Mouse (Mus musculus) hindbrain, embryonic 13.5 days (tissue): ENCODE results near the gene Tesk2. TPM values are rescaled to one million over a fixed set of nuclear protein-coding genes. Genes with fewer than 3 reads are reported as not detected.

Experiments used
- ATAC-seq: fragments of 200-750 bp; cut with Nextera tagmentation; 2 replicates; pipeline ENCODE4 v1.8.0; 2017; ENCODE audit warnings: moderate TSS enrichment; ENCODE audit not compliant: low FRiP score
- H3K27ac ChIP-seq: fragments of 300-500 bp; sonication (generic); 2 replicates; pipeline ENCODE4 v1.5.1; 2015; ENCODE audit warnings: inconsistent platforms, mild to moderate bottlenecking, moderate library complexity
- H3K27me3 ChIP-seq: fragments of 300-500 bp; sonication (generic); 2 replicates; pipeline ENCODE4 v1.6.1; 2015; ENCODE audit warnings: mild to moderate bottlenecking, inconsistent platforms
- H3K36me3 ChIP-seq: fragments of 300-500 bp; sonication (generic); 2 replicates; pipeline ENCODE4 v1.6.1; 2015; ENCODE audit warnings: mild to moderate bottlenecking, inconsistent platforms
- H3K4me1 ChIP-seq: fragments of 300-500 bp; sonication (generic); replicated peaks from 2 replicates; pipeline ENCODE4 v1.6.1; 2015; ENCODE audit warnings: inconsistent platforms
- H3K4me2 ChIP-seq: fragments of 300-500 bp; sonication (generic); 2 replicates; pipeline ENCODE4 v1.6.1; 2015; ENCODE audit warnings: inconsistent platforms, mild to moderate bottlenecking, moderate library complexity
- H3K4me3 ChIP-seq: fragments of 300-500 bp; sonication (generic); 2 replicates; pipeline ENCODE4 v1.5.1; 2015; ENCODE audit warnings: mild to moderate bottlenecking, inconsistent platforms
- H3K9ac ChIP-seq: fragments of 300-500 bp; sonication (generic); 2 replicates; pipeline ENCODE4 v1.6.1; 2015; ENCODE audit warnings: mild to moderate bottlenecking, inconsistent platforms
- H3K9me3 ChIP-seq: fragments of 300-500 bp; sonication (generic); 2 replicates; pipeline ENCODE4 v1.6.1; 2016; ENCODE audit warnings: inconsistent platforms
- WGBS: fragments of 180-500 bp; shearing (Covaris S2); methylation state at CpG from one replicate; pipeline ENCODE4 v1.1.7; 2015; 5-methylcytosine and 5-hydroxymethylcytosine counted together
- polyA plus RNA-seq: library from polyadenylated mRNA; unstranded; fragments of >200 nt; fragmentation: Nextera tagmentation; extraction: Ambion mirVana; gene quantifications from 2 replicates; pipeline ENCODE4 v1.2.1, GENCODE M21; 2015

Gene Tesk2
- polyA plus RNA-seq, 1 experiment from 2014 or later, result 3.2 TPM

DNA sequence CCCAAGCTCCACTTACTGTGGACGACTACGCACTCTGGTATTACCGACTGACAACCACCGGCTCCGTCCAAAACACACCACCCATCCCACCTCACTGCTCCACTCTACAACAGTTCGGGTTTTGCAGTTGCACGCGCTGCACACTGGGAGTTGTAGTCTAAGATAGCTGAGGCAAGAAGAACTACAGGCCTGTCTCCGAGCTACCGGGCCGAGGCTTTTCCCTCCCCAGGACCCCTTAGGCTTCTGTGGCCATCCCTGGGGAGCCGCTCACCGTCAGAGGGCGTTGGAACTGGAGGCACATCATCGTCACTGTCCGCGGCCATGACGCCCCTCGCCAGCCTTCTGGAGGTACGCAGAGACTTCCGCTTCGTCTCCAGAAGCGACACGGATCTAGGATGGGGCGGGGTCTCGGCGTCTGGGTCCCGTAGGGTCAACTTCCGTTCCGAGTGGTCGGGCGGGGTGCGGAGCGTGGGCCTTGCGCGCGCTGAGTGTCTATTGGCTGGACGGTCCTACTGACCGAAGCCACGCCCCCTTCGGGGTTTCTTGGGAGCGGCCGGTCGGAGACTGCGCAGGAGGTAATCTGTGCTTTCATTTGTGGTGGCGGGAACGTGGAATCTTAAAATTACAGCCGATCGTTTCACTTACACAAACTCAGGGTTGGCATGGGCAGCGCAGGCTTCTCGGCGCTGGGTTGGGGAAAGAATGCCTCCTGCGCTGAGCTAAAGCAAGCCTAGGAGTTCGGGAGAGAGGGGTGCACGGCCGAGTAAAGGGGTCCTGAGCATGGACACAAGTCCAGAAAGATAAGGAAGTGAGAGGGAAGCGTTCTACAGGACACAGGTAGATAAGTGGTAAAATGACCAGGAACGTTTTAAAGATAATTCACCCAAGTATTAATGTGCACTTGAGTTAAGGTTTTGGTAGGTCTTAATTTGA lies 86.7 kb downstream of the Tesk2 start, which contains the start of the genes Toe1 and Mutyh:
Gene Toe1 (minus strand): TSS at position 444 of the 933 bp plus-strand sequence.
Gene Mutyh (plus strand): TSS at position 527 of the 933 bp plus-strand sequence.
- WGBS, result under 1% methylated on average over 58 of the region's 58 CpGs

DNA sequence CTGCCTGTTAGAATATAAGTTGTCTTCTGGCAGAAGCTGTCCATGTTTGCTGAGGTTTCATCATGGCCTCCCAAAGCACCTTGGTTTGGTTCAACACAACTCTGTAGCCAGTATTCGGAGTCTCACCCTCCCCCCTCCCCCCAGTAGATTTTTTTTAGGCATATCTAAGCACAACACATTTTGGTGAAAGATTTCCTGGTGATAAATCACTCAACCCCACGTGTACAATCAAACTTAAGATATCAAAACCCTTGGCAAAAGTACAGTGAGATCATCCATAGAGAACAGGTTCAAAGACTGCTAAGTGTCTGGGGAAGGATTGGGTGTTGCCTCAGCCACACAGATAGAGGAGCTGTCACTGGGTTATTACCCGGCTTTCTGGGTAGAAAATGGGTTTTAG lies 90.3 kb downstream of the Tesk2 start:
- ATAC-seq, result no peak
- H3K27ac ChIP-seq, result no peak overlapping the region
- peaks cover 15% of the 10 kb centered on the region for H3K4me1 ChIP-seq
- H3K4me2 ChIP-seq, result no peak overlapping the region
- H3K27me3 ChIP-seq, result no peaks in the 10 kb centered on the region
- no peak overlapping the region for H3K9ac ChIP-seq
- no peak overlapping the region for H3K4me3 ChIP-seq
- peaks cover 8% of the 10 kb centered on the region for H3K36me3 ChIP-seq
- 90% methylated on average over 3 of the region's 3 CpGs for WGBS
- H3K9me3 ChIP-seq, result no peaks in the 10 kb centered on the region

More for the DNA sequence above, 86.7 kb downstream of the Tesk2 start, which contains the start of the genes Toe1 and Mutyh:
- Histone ChIP-seq H3K36me3 (peaks cover 31% of the 10 kb centered on the region), H3K27me3 (no peaks in the 10 kb centered on the region), H3K9ac (peak within 1 kb of the TSS; percentile 77), H3K4me3 (peak within 1 kb of the TSS; percentile 74), H3K27ac (peak within 1 kb of the TSS; percentile 95), H3K9me3 (no peaks in the 10 kb centered on the region), H3K4me1 (peaks cover 17% of the 10 kb centered on the region), H3K4me2 (peak within 1 kb of the TSS; percentile 69)
- ATAC-seq, result peak; percentile 98

DNA sequence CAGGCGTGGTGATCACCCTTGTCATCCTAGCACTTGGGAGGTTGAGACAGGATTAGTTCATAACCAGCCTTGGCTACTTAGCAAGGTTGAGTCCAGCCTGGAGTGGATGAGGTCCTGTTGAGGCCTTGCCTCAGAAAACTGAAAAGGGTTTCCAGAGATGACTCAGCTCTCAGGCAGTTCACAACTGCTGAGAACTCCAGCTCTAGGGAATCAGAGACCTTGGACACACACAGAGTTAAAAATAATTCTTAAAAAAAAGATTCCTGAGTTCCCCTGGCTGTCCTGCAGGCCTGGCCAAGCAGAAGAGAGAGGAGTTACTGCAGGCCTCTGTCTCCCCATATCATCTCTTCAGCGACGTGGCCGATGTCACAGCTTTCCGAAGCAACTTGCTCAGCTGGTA lies 94.5 kb downstream of the Tesk2 start:
- H3K4me2 ChIP-seq, result no peak overlapping the region
- H3K4me3 ChIP-seq, result no peak overlapping the region
- no peak overlapping the region for H3K9ac ChIP-seq
- 91% methylated on average over 5 of the region's 5 CpGs for WGBS
- no peak overlapping the region for H3K27ac ChIP-seq
- peaks cover 15% of the 10 kb centered on the region for H3K27me3 ChIP-seq
- H3K4me1 ChIP-seq, result no peaks in the 10 kb centered on the region
- no peak for ATAC-seq
- H3K9me3 ChIP-seq, result no peaks in the 10 kb centered on the region
- H3K36me3 ChIP-seq, result peaks cover 28% of the 10 kb centered on the region

DNA sequence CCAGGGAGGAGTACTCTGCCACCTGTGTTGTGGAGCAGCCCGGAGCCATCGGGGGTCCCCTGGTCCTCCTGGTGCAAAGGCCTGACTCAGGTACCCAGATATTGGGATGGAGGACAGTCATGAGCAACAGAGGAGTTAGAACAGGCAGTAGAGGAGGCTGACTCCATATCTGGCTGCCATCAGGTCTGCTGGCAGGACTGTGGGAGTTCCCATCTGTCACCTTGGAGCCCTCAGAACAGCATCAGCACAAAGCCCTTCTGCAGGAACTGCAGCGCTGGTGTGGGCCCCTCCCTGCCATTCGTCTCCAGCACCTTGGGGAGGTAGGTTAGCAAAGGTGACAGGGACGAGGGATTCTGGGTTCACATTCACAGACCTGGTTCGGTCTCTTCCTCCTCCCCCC lies 96.7 kb downstream of the Tesk2 start:
- H3K4me1 ChIP-seq, result peaks cover 12% of the 10 kb centered on the region
- peaks cover 28% of the 10 kb centered on the region for H3K36me3 ChIP-seq
- no peaks in the 10 kb centered on the region for H3K9me3 ChIP-seq
- H3K27ac ChIP-seq, result no peak overlapping the region
- H3K27me3 ChIP-seq, result peaks cover 34% of the 10 kb centered on the region
- no peak overlapping the region for H3K4me3 ChIP-seq
- peak overlapping the region; percentile 19; the same call in 1 of the 2 replicates for H3K9ac ChIP-seq
- no peak for ATAC-seq
- WGBS, result 93% methylated on average over 6 of the region's 6 CpGs
- H3K4me2 ChIP-seq, result no peak overlapping the region

DNA sequence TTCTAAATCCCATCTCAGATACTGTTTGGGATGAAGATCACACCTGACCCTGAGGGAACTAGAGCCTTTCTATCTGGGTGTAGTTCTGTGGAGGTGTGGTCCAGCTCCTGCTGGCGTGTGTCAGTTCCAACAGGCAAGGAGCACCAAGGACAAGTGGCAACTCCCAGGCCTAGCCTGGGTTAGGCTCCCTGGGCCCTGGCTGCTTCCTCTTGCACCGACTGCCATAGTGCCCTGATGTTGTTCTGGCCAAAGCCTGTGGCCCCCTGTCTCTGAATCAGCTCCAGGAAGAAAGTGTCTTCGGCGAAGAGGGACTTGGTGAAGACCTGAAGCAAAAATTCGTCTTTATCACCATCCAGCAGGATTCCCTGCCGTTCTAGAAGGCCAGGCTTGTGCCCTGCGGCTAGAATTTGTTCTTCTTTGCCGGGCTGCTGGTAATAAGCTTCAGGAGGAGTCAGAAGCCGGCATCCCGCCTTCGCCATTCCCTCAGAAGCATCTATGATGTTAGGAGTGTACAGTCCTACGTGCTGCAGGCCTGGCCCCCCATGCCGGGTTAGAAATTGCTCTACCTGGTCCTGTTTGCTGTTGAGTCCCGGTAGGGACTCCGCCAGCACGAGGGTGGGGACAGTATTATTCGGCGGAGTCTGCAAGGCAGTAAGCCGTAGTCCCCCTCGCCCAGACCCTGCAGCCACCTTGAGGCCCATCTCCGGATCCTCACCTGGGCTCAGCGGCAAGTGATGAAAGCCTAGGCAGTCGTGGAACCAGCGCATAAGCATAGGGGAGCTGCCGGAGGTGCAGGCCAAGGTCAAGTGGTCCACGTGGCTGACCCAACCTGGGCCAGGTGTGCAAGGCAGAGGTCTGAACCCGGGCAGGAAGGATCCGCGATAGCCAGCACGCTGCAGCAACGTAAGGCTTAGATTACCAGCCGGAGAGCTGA lies 99.5 kb downstream of the Tesk2 start:
- Histone ChIP-seq H3K27ac (no peak overlapping the region), H3K27me3 (peaks cover 34% of the 10 kb centered on the region), H3K4me3 (peak overlapping the region; percentile 46), H3K9ac (peak overlapping the region; percentile 71), H3K36me3 (peaks cover 26% of the 10 kb centered on the region), H3K9me3 (no peaks in the 10 kb centered on the region), H3K4me1 (peaks cover 22% of the 10 kb centered on the region), H3K4me2 (peak overlapping the region; percentile 85)
- 21% methylated on average over 32 of the region's 32 CpGs for WGBS
- ATAC-seq, result no peak

DNA sequence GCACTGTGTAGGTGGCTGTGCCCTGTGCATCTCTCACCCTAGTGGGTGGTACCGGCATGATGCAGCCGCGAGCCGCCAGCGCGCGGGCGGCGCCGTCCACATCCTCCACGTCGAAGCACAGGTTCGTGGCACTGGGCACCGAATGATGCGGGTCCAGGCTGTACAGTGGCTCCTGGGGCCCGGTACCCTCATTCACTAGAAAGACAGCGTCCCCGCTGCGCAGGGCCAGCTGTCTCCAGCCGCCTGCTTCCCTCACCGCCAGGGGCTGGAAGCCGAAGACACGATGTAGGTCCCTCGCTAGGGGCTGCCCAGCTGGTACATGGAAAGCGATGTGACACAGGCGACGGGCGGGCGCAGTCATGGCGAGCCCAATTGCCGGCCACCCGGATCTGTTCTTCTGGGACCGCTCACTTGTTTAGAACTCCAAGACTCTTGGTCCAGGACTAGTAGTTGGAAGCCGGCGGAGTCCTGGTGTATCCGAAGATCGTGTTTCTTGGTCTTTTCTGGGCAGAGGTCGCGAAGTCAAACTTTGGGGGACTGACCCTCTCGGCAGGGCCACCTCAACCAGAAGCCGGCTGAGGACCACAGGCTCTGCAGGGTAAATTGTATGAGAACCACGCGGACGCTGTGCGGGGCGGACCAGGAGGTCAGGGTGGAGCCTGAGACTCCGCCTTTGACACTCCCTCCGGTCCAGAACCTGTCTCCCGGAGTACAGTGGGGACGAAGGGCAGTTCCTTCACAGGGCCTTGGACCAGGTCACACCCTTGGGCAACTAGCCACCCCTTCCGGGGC lies 100.3 kb downstream of the Tesk2 start:
- 0% methylated on average over 51 of the region's 51 CpGs for WGBS
- Histone ChIP-seq H3K9me3 (no peaks in the 10 kb centered on the region), H3K4me3 (peak overlapping the region; percentile 46), H3K9ac (peak overlapping the region; percentile 71), H3K36me3 (peaks cover 20% of the 10 kb centered on the region; the same call in 1 of the 2 replicates), H3K4me1 (peaks cover 27% of the 10 kb centered on the region), H3K4me2 (peak overlapping the region; percentile 85), H3K27me3 (peaks cover 34% of the 10 kb centered on the region), H3K27ac (no peak overlapping the region)
- ATAC-seq, result peak; percentile 75

DNA sequence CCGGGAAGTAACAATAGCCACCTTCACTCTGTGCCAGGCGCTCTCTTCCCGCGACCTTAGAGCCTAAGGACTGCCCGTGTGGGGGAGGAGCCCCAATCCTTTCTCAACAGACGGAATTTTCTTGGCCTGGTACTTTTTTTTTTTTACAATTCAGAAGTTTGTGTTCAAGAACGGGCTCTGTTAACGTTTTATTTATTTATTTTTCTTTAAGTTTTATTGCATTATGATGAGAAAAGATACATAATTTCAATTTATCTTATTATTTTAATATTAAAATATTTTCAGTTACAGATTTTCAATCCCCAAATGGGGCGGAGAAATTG lies 100.9 kb downstream of the Tesk2 start, which contains the start of gene Hpdl:
Gene Hpdl (minus strand): TSS at position 14 of the 323 bp plus-strand sequence.
- Histone ChIP-seq H3K27ac (no peak within 1 kb of the TSS), H3K9me3 (no peaks in the 10 kb centered on the region), H3K36me3 (peaks cover 14% of the 10 kb centered on the region; the same call in 1 of the 2 replicates), H3K4me2 (peak within 1 kb of the TSS; percentile 85), H3K9ac (peak within 1 kb of the TSS; percentile 71), H3K27me3 (peaks cover 34% of the 10 kb centered on the region), H3K4me1 (peaks cover 27% of the 10 kb centered on the region), H3K4me3 (peak within 1 kb of the TSS; percentile 46)
- no peak for ATAC-seq
- WGBS, result 12% methylated on average over 9 of the region's 9 CpGs

DNA sequence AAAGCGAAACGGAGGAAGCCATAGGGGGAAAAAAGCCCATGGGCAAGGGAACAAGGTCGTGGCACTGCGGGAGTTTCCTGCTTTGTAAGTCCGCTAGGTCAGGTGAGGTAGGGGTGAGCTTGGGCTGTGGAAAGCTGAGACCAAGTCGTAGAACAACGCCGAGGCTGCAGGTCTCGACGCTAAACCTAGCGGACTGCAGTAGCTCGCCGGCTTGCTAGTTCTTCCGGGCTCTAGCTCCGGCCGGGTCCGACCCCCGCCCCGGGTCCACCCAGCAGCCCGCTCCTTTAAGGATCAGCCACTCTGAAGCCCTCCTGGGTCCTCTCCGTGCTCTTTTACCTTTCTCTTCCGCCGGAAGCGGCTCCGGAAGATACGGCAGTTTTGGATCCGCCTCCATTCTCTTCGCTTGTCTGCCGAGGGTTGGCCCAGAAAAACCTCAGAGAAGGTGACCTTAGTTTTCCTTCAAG lies 103.8 kb downstream of the Tesk2 start:
- Histone ChIP-seq H3K27me3 (peaks cover 26% of the 10 kb centered on the region), H3K4me2 (peak overlapping the region; percentile 73), H3K4me1 (peaks cover 28% of the 10 kb centered on the region), H3K9ac (peak overlapping the region; percentile 85), H3K9me3 (no peaks in the 10 kb centered on the region), H3K4me3 (peak overlapping the region; percentile 56), H3K27ac (peak overlapping the region; percentile 88), H3K36me3 (no peaks in the 10 kb centered on the region)
- WGBS, result 1% methylated on average over 29 of the region's 29 CpGs
- ATAC-seq, result peak; percentile 44

DNA sequence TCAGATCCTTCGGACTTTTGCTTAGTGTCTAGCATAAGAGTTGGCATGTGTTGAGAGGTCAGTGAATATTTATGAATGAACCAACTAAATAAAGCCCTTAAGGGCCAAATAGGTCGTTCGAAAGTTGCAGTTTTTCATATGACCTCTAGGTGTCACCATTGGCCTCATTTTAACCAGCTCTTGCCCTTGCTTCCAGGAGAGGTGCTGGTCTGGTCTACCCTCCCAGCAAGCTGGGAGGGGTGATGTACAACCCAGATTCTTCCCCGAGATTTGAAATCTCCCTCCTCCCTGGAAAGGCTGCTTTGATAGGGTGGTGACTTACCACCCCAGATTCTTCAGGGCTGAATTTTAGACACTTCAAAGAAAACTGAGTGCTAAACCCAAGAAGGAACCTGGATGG lies 107.1 kb downstream of the Tesk2 start:
- no peak overlapping the region for H3K4me3 ChIP-seq
- H3K4me1 ChIP-seq, result peaks cover 25% of the 10 kb centered on the region
- ATAC-seq, result no peak
- WGBS, result 2% methylated on average over 4 of the region's 4 CpGs
- H3K9me3 ChIP-seq, result no peaks in the 10 kb centered on the region
- no peak overlapping the region for H3K9ac ChIP-seq
- H3K36me3 ChIP-seq, result no peaks in the 10 kb centered on the region
- no peak overlapping the region for H3K4me2 ChIP-seq
- no peaks in the 10 kb centered on the region for H3K27me3 ChIP-seq
- H3K27ac ChIP-seq, result no peak overlapping the region

DNA sequence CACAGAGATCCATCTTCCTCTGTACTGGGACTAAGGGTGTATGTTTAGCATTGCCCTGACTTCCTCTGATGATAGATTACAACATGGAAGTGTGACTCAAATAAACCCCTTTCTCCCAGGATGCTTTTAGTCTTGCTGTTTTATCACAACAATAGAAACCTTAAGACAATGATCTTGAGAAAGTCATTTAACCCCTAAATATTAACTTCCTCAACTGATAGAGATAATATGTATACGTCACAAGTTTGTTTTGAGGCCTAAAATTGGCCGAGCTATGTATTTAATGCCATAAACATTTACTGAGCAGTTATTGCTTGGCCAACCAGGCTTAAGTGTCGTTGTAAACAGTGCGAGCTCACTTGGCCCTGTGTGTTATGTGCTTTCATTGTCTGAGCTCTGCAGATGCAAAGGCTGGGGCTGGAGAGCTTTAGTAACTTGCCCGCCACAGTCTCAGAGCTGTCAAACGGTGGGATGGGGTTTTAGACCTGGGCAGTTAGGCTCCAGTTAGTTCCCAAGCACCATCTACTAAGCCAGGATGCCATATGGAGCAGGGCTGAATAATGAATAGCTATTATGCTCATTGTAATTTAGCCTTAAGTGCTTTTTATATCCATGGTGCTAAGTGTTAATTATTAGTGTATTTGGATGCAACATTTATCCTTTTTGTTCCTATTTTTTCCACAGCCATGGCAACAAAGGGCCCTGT lies 108.8 kb downstream of the Tesk2 start:
- H3K4me2 ChIP-seq, result no peak overlapping the region
- no peaks in the 10 kb centered on the region for H3K27me3 ChIP-seq
- H3K36me3 ChIP-seq, result no peaks in the 10 kb centered on the region
- no peak overlapping the region for H3K4me3 ChIP-seq
- WGBS, result 35% methylated on average over 6 of the region's 6 CpGs
- H3K9ac ChIP-seq, result peak overlapping the region; percentile 16; the same call in 1 of the 2 replicates
- ATAC-seq, result peak; percentile 11; the same call in 1 of the 2 replicates
- H3K27ac ChIP-seq, result peak overlapping the region; percentile 83
- peaks cover 19% of the 10 kb centered on the region for H3K4me1 ChIP-seq
- no peaks in the 10 kb centered on the region for H3K9me3 ChIP-seq

DNA sequence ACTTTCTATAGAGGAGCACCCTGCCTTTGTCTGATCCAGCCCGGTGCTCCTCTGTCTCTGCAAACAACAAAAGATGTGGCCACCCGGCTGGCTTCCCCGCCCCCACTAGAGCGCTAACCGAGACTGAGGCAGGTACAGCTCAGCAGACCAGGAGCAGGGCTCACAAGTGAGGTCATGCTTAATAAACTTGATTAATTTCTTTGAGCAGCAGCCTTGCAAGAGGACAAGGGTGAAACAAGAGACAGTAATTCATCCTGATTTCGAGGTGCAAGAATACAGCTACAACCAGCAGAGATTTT lies 109.3 kb downstream of the Tesk2 start:
- no peak overlapping the region for H3K4me3 ChIP-seq
- H3K9ac ChIP-seq, result peak overlapping the region; percentile 16; the same call in 1 of the 2 replicates
- no peaks in the 10 kb centered on the region for H3K27me3 ChIP-seq
- H3K4me1 ChIP-seq, result peaks cover 18% of the 10 kb centered on the region
- H3K4me2 ChIP-seq, result no peak overlapping the region
- peak; percentile 79 for ATAC-seq
- peak overlapping the region; percentile 83 for H3K27ac ChIP-seq
- WGBS, result 3% methylated on average over 6 of the region's 6 CpGs
- no peaks in the 10 kb centered on the region for H3K9me3 ChIP-seq
- no peaks in the 10 kb centered on the region for H3K36me3 ChIP-seq
